Mouse (Mus musculus) embryo, embryonic 11 days (tissue): Measurements from ENCODE around the gene Kcns1.

Experiments used
- DNase-seq: peaks from one replicate; pipeline ENCODE4 v3.0.0-alpha.2; 2015

Kcns1 gene

DNA sequence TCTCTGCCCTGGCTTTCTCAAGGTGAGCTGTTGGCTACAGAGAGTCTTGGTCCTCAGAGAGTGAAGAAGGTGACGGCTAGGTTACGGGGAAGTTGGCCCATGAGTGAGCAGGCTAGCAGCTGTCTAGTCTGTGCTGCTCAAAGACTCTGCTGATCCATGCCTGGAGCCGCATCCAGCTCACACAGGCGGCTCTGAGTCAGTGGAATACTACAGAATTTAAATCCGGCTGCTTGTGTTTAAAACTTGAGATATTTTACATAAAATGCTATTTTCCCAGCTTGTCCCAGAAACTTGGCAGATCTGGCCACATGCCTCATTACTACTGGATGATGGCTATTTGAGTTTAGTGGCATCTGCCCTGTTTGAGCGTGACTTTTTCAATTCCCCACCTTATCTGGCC lies 51.4 kb downstream of the Kcns1 start:
- DNase-seq, result no peak

DNA sequence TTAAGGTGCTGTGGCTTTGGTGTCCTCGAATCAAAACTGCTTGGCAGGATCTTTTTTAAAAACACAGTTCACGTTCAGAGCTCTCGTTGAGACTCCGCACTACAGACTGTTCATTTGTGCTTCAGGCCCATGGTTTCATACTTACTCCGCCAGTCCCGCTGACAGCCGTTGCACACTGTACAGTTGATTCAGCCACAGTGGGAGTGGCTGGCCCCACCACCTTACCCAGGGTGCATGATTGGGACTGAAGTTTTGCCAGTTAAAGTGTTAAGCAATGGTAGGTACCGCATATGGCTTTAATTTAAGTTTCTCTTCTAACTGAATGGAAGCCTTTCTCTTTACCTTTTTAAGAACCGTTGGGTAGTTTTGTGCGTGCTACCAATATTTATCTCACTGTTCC lies 55.4 kb downstream of the Kcns1 start:
- DNase-seq, result no peak

DNA sequence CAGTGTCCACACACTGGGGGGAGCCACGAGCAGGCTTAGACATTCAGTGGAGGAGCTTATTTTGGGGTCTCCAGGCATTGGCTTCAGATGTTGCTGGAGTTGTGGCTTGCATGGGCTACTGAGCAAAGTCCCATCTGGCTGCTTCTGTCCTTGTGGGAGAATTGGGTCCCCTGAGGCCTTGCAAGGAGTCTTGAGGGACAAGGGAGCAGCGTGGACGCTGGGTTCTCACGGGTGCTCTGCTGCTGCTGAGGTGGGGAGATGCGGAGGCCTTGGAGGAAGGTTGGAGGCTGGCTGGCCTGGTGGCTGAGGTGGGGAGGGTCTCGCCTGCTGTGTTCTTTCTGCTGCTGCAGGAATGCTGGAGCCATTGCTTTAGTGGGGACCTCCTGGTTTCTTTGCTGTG lies 56.9 kb downstream of the Kcns1 start:
- no peak for DNase-seq
